Mouse (Mus musculus): ENCODE results near the gene Smad3. TPM values are rescaled to one million over a fixed set of nuclear protein-coding genes. Genes with fewer than 3 reads are reported as not detected.

The Smad3 gene
- polyA plus RNA-seq, 1 experiment from 2014 or later: 11.9 TPM

DNA sequence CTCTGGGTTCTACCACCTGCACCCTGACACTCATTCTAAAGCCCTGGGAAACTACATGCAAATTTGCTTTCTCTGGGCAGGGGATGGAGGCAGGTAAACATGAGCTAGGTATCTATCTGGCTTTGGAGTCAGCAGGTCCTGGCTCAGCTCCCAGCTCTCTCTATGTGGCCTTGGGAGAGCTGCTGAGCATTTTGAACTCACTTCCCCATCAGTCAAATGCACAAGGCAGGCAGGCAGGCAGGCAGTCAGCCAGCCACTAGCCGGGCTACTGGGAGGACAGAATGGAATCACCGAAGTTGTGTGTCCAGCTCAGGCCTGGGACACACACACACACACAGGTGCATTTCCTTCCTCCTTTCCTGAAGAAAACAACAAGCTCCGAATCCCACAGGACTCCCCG is 58.6 kb downstream of the Smad3 start:
- Histone ChIP-seq H3K27me3 (peaks cover 4% of the 10 kb centered on the region; the same call in 1 of the 2 replicates), H3K27ac (no peak overlapping the region), H3K4me1 (replicated peaks) (peaks cover 43% of the 10 kb centered on the region), H3K4me3 (no peak overlapping the region), H3K9me3 (no peaks in the 10 kb centered on the region), H3K9ac (no peak overlapping the region), H3K36me3 (no peaks in the 10 kb centered on the region), H3K4me2 (no peak overlapping the region)
- ATAC-seq (ENCODE audit: low FRiP score): no peak
- WGBS: 74% methylated on average over 4 of the region's 4 CpGs

DNA sequence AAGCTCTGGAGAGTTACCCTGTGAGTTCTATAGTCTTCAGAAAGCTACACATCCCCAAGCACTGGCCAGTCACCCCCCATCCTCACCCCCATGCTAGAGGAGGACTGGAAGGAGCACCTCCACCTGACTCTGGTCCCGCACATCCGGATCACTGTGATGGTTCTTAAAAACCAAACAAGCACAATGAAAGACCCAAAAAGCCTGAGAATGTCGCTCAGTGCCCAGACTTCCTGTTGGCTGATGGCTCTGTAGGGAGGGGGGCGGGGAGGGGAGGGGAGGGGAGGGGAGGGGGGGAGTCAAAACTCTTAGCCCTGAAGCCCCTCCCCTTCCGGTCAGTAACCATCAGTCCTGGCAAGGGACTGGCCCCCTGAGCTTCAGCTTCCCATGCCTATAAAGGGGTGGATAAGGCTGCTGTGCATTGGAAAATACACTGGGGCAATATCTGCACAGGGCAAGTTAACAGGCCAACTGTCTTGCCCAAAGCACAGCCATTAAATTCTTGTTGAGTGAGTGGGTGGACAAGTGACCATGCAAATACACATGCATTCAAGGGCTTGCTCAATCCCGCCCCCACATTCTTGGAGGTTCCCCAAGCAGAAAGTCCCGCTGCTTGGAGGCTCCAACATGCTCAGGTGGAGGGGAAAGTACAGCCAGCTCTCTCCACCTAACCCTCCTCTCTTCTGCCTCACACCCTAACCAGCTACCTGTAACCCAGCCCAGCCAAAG is 59.3 kb downstream of the Smad3 start:
- H3K9ac ChIP-seq: no peak overlapping the region
- WGBS: 67% methylated on average over 6 of the region's 7 CpGs
- H3K4me1 ChIP-seq (replicated peaks): peaks cover 43% of the 10 kb centered on the region
- no peaks in the 10 kb centered on the region for H3K36me3 ChIP-seq
- H3K9me3 ChIP-seq: no peaks in the 10 kb centered on the region
- H3K4me2 ChIP-seq: no peak overlapping the region
- no peak overlapping the region for H3K4me3 ChIP-seq
- ATAC-seq (ENCODE audit: low FRiP score): no peak
- peaks cover 4% of the 10 kb centered on the region; the same call in 1 of the 2 replicates for H3K27me3 ChIP-seq
- H3K27ac ChIP-seq: no peak overlapping the region

DNA sequence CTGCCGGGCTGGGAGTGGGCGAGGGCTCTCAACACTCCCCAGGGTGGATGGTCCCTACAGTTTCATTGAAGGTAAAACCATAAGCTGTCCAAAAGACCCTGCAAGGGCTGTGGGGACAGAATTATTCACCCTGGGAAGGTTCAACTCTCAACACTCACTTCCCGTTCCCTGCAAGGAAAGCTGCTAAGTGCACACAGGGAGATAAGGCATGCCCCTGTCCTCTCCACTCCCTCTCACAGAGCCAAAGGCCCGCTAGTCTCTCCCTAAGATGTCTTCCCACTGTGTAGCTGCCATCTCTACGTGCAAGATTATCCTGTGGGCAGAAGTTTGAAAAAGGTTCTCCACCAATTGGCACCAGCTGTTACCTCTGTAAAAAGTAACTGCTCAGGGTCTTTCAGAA is 60.2 kb downstream of the Smad3 start:
- WGBS: 46% methylated on average over 5 of the region's 5 CpGs

DNA sequence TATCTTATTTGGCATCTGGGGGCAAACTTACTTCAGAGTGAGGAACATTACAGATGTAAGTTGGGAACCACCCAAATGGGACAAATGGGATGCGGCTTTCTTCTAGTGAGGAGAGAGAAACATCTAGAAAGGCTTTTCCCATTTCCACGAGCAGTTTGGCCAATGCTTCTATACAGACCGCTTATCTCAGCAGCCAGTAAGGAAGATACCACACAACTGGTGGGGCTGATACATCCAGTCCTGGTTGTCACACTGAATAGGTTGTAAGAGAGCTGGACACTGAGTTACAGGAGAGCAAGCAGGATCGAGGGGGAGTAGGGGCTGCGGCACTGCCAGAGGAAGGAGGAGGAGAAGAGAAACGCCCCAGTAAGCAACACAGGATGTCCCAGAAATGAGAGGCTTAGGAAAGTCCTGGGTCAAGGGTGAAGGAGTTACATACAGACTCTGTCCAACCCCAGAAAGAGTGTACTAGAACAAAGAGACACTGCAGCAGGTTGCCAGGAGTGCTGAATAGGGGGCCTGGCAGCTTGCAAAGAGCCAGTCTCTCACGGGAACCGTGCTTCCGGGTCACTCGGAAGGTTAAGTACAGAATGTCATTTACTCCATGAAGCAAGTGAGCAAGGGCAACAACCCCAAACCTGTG is 61.2 kb downstream of the Smad3 start:
- Histone ChIP-seq H3K27ac (peak overlapping the region; percentile 26; the same call in 1 of the 2 replicates), H3K27me3 (peaks cover 4% of the 10 kb centered on the region; the same call in 1 of the 2 replicates), H3K4me2 (no peak overlapping the region), H3K36me3 (no peaks in the 10 kb centered on the region), H3K9ac (no peak overlapping the region), H3K4me1 (replicated peaks) (peaks cover 36% of the 10 kb centered on the region), H3K9me3 (no peaks in the 10 kb centered on the region), H3K4me3 (no peak overlapping the region)
- 22% methylated on average over 10 of the region's 10 CpGs for WGBS
- ATAC-seq (ENCODE audit: low FRiP score): no peak

More for the DNA sequence above, 60.2 kb downstream of the Smad3 start:
- Histone ChIP-seq H3K4me2 (no peak overlapping the region), H3K36me3 (no peaks in the 10 kb centered on the region), H3K9ac (no peak overlapping the region), H3K9me3 (no peaks in the 10 kb centered on the region), H3K4me3 (no peak overlapping the region), H3K4me1 (replicated peaks) (peaks cover 40% of the 10 kb centered on the region), H3K27me3 (peaks cover 4% of the 10 kb centered on the region; the same call in 1 of the 2 replicates), H3K27ac (no peak overlapping the region)
- no peak for ATAC-seq (ENCODE audit: low FRiP score)

DNA sequence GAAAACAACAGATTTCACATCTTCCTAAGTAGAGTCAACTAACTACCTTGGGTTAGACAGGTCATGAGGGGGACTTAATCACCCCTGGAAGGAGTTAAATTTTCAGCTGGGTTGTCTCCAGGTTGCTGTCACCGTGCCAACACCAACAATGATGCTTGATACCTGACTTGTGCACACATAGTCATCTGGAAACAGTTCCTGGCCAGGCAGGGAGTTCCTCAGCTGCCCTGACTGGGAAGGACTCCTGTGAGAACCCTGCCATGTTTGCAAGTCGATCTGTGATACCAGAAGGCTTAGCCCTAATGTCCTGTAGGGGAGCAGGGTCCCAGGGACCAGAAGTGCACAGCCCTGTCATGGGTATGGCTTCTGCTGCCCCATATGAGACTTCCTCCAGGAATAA is 65.8 kb downstream of the Smad3 start:
- Histone ChIP-seq H3K36me3 (no peaks in the 10 kb centered on the region), H3K9ac (no peak overlapping the region), H3K9me3 (no peaks in the 10 kb centered on the region), H3K4me3 (no peak overlapping the region), H3K27me3 (peaks cover 4% of the 10 kb centered on the region; the same call in 1 of the 2 replicates), H3K4me1 (replicated peaks) (peaks cover 15% of the 10 kb centered on the region), H3K4me2 (no peak overlapping the region), H3K27ac (no peak overlapping the region)
- WGBS: 78% methylated on average over 2 of the region's 2 CpGs
- no peak for ATAC-seq (ENCODE audit: low FRiP score)

DNA sequence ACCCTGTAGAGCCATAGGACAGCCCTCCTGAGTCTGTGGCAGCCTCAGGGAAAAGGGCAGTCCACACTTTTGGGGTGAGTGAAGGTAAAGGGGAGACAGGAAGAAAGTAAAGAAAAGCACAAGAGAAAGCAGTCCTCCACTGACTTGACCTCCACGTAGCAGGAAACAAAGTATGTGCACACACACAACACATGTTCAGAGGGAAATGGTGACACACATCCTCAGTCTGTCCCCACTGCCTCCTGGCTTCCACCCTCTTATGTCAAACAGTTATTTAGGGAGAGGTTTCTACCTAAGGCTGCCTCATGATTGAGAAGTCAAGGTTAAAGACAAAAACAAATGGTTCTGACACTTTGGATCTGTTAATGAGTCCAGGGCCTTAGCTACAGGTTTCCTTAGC is 67.3 kb downstream of the Smad3 start:
- H3K9me3 ChIP-seq: no peaks in the 10 kb centered on the region
- H3K4me1 ChIP-seq (replicated peaks): peaks cover 6% of the 10 kb centered on the region; the same call in 1 of the 2 replicates
- ATAC-seq (ENCODE audit: low FRiP score): no peak
- H3K27me3 ChIP-seq: no peaks in the 10 kb centered on the region
- WGBS: 91% methylated on average over 1 of the region's 1 CpGs
- H3K36me3 ChIP-seq: no peaks in the 10 kb centered on the region
- H3K9ac ChIP-seq: no peak overlapping the region
- no peak overlapping the region for H3K27ac ChIP-seq
- H3K4me2 ChIP-seq: no peak overlapping the region
- H3K4me3 ChIP-seq: no peak overlapping the region

DNA sequence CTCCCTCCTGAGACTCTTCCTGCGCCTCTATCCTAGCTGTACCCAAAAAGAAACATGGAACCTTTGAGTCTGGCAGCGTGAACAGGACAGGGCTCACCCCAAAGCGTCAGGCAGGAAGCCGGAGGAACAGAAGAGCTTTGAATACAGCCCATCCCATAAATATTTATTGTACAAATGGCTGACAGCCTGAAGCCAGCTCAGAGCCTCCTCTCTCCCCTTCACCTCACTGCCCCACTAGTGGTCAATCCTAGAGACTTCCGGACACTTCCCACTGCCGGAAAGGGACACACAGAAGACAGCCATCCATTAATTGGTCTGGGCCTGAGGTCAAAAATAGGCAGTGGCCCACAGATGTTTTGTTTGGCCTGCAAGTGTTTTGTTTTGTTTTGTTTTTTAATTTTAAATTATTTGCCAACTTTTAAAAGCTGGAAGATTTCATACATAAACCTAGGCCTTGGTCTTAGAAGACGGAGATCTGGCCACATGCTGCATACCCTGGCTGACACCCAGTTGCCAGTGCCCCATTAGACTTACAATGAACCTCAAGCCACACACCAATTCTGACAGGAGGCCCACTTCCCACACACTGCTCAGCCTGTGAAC is 70.3 kb downstream of the Smad3 start:
- Histone ChIP-seq H3K4me2 (no peak overlapping the region), H3K9ac (no peak overlapping the region), H3K36me3 (no peaks in the 10 kb centered on the region), H3K4me3 (no peak overlapping the region), H3K27me3 (no peaks in the 10 kb centered on the region), H3K9me3 (no peaks in the 10 kb centered on the region), H3K27ac (no peak overlapping the region), H3K4me1 (replicated peaks) (peaks cover 6% of the 10 kb centered on the region; the same call in 1 of the 2 replicates)
- WGBS: 74% methylated on average over 7 of the region's 7 CpGs
- no peak for ATAC-seq (ENCODE audit: low FRiP score)

DNA sequence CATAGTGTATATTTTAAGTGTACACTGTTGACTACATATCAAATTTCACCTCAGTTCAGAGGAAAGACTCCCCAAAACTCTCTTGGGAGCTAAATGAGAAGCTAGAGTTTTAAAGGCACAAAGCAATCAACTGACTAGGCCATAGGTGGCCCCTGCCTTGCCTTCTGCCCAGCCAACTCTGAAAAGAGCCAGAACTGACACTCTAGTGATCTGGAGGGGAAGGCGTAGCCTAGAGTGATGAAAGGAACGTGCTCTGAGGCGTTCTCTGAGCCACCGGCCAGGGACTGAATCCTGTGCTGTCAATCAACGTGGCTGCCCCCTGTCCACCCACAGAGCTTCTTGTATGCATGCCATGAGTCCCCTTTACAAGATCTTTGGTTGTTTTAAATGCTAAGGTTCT is 72.4 kb downstream of the Smad3 start:
- H3K27me3 ChIP-seq: no peaks in the 10 kb centered on the region
- WGBS: 60% methylated on average over 5 of the region's 5 CpGs
- no peak overlapping the region for H3K4me3 ChIP-seq
- no peaks in the 10 kb centered on the region for H3K36me3 ChIP-seq
- H3K27ac ChIP-seq: no peak overlapping the region
- H3K9ac ChIP-seq: no peak overlapping the region
- no peak overlapping the region for H3K4me2 ChIP-seq
- H3K4me1 ChIP-seq (replicated peaks): peaks cover 11% of the 10 kb centered on the region; the same call in 1 of the 2 replicates
- ATAC-seq (ENCODE audit: low FRiP score): no peak
- H3K9me3 ChIP-seq: no peaks in the 10 kb centered on the region

DNA sequence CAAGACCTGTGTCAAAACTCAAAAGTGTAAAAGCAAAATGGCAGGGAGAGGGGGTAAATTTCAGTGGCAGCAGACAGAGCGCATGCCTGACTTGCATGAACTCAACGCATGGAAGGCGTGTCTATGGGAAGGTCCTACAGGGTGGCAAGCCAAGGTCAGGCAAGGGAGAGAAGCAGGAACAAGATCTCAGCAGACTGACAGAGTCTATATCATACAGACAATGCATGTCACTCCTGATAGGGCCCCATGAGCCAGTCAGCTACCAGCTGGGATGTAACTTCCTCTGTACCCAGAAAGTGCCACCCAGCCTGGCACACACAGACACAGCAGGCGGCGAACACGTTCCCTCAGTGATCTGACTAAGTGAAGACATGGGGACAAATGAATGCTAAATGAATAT is 73.5 kb downstream of the Smad3 start:
- H3K36me3 ChIP-seq: no peaks in the 10 kb centered on the region
- no peak overlapping the region for H3K9ac ChIP-seq
- WGBS: 90% methylated on average over 6 of the region's 6 CpGs
- no peak overlapping the region for H3K27ac ChIP-seq
- H3K4me2 ChIP-seq: no peak overlapping the region
- peaks cover 11% of the 10 kb centered on the region; the same call in 1 of the 2 replicates for H3K4me1 ChIP-seq (replicated peaks)
- no peaks in the 10 kb centered on the region for H3K9me3 ChIP-seq
- H3K4me3 ChIP-seq: no peak overlapping the region
- H3K27me3 ChIP-seq: no peaks in the 10 kb centered on the region
- no peak for ATAC-seq (ENCODE audit: low FRiP score)

DNA sequence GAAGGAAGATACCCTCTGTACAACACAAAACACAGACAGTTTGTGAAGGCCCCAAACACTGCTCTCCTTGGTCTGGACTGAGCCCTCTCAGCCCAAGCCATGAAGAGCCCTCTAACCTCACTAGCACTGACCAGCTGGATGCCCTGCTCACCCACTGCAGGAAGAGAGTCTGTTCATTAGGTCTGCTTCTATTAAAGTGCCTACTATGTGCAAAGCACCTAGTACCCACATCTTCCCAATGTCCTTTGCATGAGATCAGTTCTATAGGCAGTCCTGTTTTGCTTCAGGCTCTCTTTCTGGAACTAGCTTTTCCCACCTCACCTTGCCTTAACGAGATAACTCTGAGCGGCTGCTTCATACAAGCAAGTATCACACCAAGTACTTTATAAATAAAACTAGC is 74.9 kb downstream of the Smad3 start:
- Histone ChIP-seq H3K9me3 (no peaks in the 10 kb centered on the region), H3K4me3 (no peak overlapping the region), H3K9ac (no peak overlapping the region), H3K27me3 (no peaks in the 10 kb centered on the region), H3K4me1 (replicated peaks) (peaks cover 10% of the 10 kb centered on the region; the same call in 1 of the 2 replicates), H3K36me3 (no peaks in the 10 kb centered on the region), H3K4me2 (no peak overlapping the region), H3K27ac (no peak overlapping the region)
- WGBS: 96% methylated on average over 2 of the region's 2 CpGs
- no peak for ATAC-seq (ENCODE audit: low FRiP score)

DNA sequence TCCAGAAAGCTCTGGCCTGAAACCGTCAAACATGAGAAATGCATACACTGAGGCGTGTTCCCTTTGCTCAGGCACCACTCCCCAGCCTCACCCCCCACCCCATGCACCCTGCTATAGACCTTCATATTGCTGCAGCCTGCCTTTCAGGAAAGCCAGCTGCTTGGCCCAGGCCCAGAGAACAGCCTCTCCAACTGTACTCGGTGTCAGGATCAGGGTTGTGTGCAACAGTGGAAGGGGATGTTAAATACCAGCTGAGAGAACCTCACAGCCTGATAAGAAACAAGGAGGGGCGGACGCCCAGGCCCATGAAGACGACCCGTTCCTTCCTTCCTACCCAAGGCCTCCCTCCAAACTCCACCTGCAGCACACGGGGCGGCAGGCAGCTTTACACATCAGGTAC is 75.5 kb downstream of the Smad3 start:
- Histone ChIP-seq H3K4me3 (no peak overlapping the region), H3K4me2 (no peak overlapping the region), H3K9ac (no peak overlapping the region), H3K27ac (no peak overlapping the region), H3K4me1 (replicated peaks) (0 out of 2 replicates have a peak, but pooled peaks cover 8% of the 10 kb centered on the region), H3K27me3 (no peaks in the 10 kb centered on the region), H3K9me3 (no peaks in the 10 kb centered on the region), H3K36me3 (no peaks in the 10 kb centered on the region)
- ATAC-seq (ENCODE audit: low FRiP score): no peak
- WGBS: 92% methylated on average over 9 of the region's 9 CpGs

DNA sequence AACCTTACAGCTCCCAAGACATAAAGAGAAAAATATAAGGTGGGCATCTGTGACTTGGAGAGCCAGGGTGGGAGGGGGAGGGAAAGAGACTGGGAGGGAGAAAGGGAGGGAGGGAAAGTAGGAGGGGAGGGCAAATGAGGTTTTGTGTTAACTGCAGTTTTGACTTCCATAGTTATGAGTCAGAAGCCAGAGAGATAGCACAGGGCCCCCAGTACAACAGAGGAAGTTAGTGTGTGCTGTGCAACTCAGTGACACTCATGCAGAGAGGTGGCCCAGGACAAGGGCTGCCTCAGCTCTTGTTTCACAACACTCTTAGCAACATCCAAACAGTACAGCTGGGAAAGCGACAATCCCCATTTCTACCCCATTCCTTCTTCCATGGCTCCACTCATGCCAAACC is 79.7 kb downstream of the Smad3 start:
- no peaks in the 10 kb centered on the region for H3K36me3 ChIP-seq
- no peaks in the 10 kb centered on the region for H3K27me3 ChIP-seq
- no peak overlapping the region for H3K4me3 ChIP-seq
- H3K9ac ChIP-seq: no peak overlapping the region
- H3K4me1 ChIP-seq (replicated peaks): peaks cover 8% of the 10 kb centered on the region; the same call in 1 of the 2 replicates
- H3K27ac ChIP-seq: no peak overlapping the region
- H3K9me3 ChIP-seq: no peaks in the 10 kb centered on the region
- no peak for ATAC-seq (ENCODE audit: low FRiP score)
- H3K4me2 ChIP-seq: no peak overlapping the region
- WGBS: 88% methylated on average over 1 of the region's 1 CpGs

Measured in hindbrain, embryonic 13.5 days (tissue).